Mouse (Mus musculus): ENCODE data around the gene Gm21094. TPM values are rescaled to one million over a fixed set of nuclear protein-coding genes. Genes with fewer than 3 reads are reported as not detected.
"Not testable (repeated sequence)": the region's sequence is repeated elsewhere in the genome, so short reads cannot be mapped to it uniquely, and the experiment has no call there.

Gene Gm21094
- polyA plus RNA-seq (2017; shearing (Covaris generic)): not detected

- not testable (repeated sequence) for ATAC-seq
These were observed at the start of gene Gm21094 for GRCm38 (mm10) chrY:32620343-32620742. TSS of gene Gm21094 (minus strand) at chrY:32620443.

Data from CD4-positive, CD25-positive, alpha-beta regulatory T cell, adult 4 months (primary cell).